Mouse (Mus musculus): ENCODE results near the gene Dcaf6. TPM values are rescaled to one million over a fixed set of nuclear protein-coding genes. Genes with fewer than 3 reads are reported as not detected.

Gene Dcaf6
- polyA plus RNA-seq (2016; fragmentation: Nextera tagmentation; extraction: Ambion mirVana) = 5.1 and 6.6 TPM in 2 replicates

GRCm38 (mm10) chr1:165460360-165460800, at the start of gene Dcaf6, which contains the start of gene Mpc2:
Dcaf6 (minus strand) TSS chr1:165460475.
Mpc2 (plus strand) TSS chr1:165460637.
- WGBS = under 1% methylated on average over 37 of the region's 37 CpGs
- H3K9me3 ChIP-seq (replicated peaks) = no peaks in the 10 kb centered on the region

GRCm38 (mm10) chr1:165506303-165506702, 46.0 kb upstream of the Dcaf6 start:
- no peak for DNase-seq (ENCODE audit: low spot score)
- H3K9me3 ChIP-seq (replicated peaks) = no peaks in the 10 kb centered on the region
- H3K4me3 ChIP-seq = no peak overlapping the region
- H3K4me1 ChIP-seq = peaks cover 6% of the 10 kb centered on the region; the same call in 1 of the 2 replicates
- no peaks in the 10 kb centered on the region for H3K36me3 ChIP-seq
- H3K27me3 ChIP-seq (ENCODE audit: low read depth, poor library complexity, severe bottlenecking) = no peaks in the 10 kb centered on the region
- H3K27ac ChIP-seq = no peak overlapping the region
- WGBS = 91% methylated on average over 6 of the region's 6 CpGs

More at GRCm38 (mm10) chr1:165460360-165460800, at the start of gene Dcaf6, which contains the start of gene Mpc2:
- peak; percentile 100 for DNase-seq (ENCODE audit: low spot score)
- H3K4me1 ChIP-seq = peaks cover 16% of the 10 kb centered on the region
- peak within 1 kb of the TSS; percentile 90 for H3K27ac ChIP-seq
- H3K36me3 ChIP-seq = no peaks in the 10 kb centered on the region
- H3K4me3 ChIP-seq = peak within 1 kb of the TSS; percentile 98
- no peaks in the 10 kb centered on the region for H3K27me3 ChIP-seq (ENCODE audit: low read depth, poor library complexity, severe bottlenecking)

GRCm38 (mm10) chr1:165503307-165504024, 43.2 kb upstream of the Dcaf6 start:
- H3K4me1 ChIP-seq = peaks cover 6% of the 10 kb centered on the region; the same call in 1 of the 2 replicates
- DNase-seq (ENCODE audit: low spot score) = peak; percentile 35
- H3K36me3 ChIP-seq = no peaks in the 10 kb centered on the region
- no peak overlapping the region for H3K27ac ChIP-seq
- no peaks in the 10 kb centered on the region for H3K9me3 ChIP-seq (replicated peaks)
- H3K27me3 ChIP-seq (ENCODE audit: low read depth, poor library complexity, severe bottlenecking) = no peaks in the 10 kb centered on the region
- WGBS = 51% methylated on average over 10 of the region's 10 CpGs
- H3K4me3 ChIP-seq = no peak overlapping the region

GRCm38 (mm10) chr1:165498856-165499255, 38.6 kb upstream of the Dcaf6 start:
- WGBS = 74% methylated on average over 3 of the region's 3 CpGs
- H3K36me3 ChIP-seq = no peaks in the 10 kb centered on the region
- no peak for DNase-seq (ENCODE audit: low spot score)
- H3K27me3 ChIP-seq (ENCODE audit: low read depth, poor library complexity, severe bottlenecking) = no peaks in the 10 kb centered on the region
- no peaks in the 10 kb centered on the region for H3K9me3 ChIP-seq (replicated peaks)
- H3K27ac ChIP-seq = no peak overlapping the region
- H3K4me3 ChIP-seq = no peak overlapping the region
- peaks cover 6% of the 10 kb centered on the region; the same call in 1 of the 2 replicates for H3K4me1 ChIP-seq

- 84% methylated on average over 4 of the region's 4 CpGs for WGBS
- H3K36me3 ChIP-seq = no peaks in the 10 kb centered on the region
- no peaks in the 10 kb centered on the region for H3K4me1 ChIP-seq
- DNase-seq (ENCODE audit: low spot score) = no peak
- H3K9me3 ChIP-seq (replicated peaks) = no peaks in the 10 kb centered on the region
- no peaks in the 10 kb centered on the region for H3K27me3 ChIP-seq (ENCODE audit: low read depth, poor library complexity, severe bottlenecking)
- no peak overlapping the region for H3K4me3 ChIP-seq
- H3K27ac ChIP-seq = no peak overlapping the region
Measured at GRCm38 (mm10) chr1:165489197-165489596, 28.9 kb upstream of the Dcaf6 start.

- Histone ChIP-seq H3K4me3 (no peak overlapping the region), H3K27ac (no peak overlapping the region), H3K27me3 (ENCODE audit: low read depth, poor library complexity, severe bottlenecking) (no peaks in the 10 kb centered on the region), H3K4me1 (no peaks in the 10 kb centered on the region), H3K36me3 (no peaks in the 10 kb centered on the region), H3K9me3 (replicated peaks) (no peaks in the 10 kb centered on the region)
- 91% methylated on average over 2 of the region's 2 CpGs for WGBS
- DNase-seq (ENCODE audit: low spot score) = no peak
Measured at GRCm38 (mm10) chr1:165486108-165486507, 25.8 kb upstream of the Dcaf6 start.

GRCm38 (mm10) chr1:165484688-165485233, 24.5 kb upstream of the Dcaf6 start, which contains the start of gene Adcy10:
Adcy10 (plus strand) TSS chr1:165485183.
- Histone ChIP-seq H3K4me3 (no peak within 1 kb of the TSS), H3K4me1 (no peaks in the 10 kb centered on the region), H3K27me3 (ENCODE audit: low read depth, poor library complexity, severe bottlenecking) (no peaks in the 10 kb centered on the region), H3K36me3 (no peaks in the 10 kb centered on the region), H3K27ac (no peak within 1 kb of the TSS), H3K9me3 (replicated peaks) (no peaks in the 10 kb centered on the region)
- DNase-seq (ENCODE audit: low spot score) = no peak
- 91% methylated on average over 8 of the region's 8 CpGs for WGBS

- Histone ChIP-seq H3K4me1 (no peaks in the 10 kb centered on the region), H3K27me3 (ENCODE audit: low read depth, poor library complexity, severe bottlenecking) (no peaks in the 10 kb centered on the region), H3K4me3 (no peak overlapping the region), H3K9me3 (replicated peaks) (no peaks in the 10 kb centered on the region), H3K36me3 (no peaks in the 10 kb centered on the region), H3K27ac (no peak overlapping the region)
- DNase-seq (ENCODE audit: low spot score) = no peak
- 93% methylated on average over 1 of the region's 1 CpGs for WGBS
Measured at GRCm38 (mm10) chr1:165471490-165471889, 11.2 kb upstream of the Dcaf6 start.

- no peak for DNase-seq (ENCODE audit: low spot score)
Measured at GRCm38 (mm10) chr1:165469717-165470116, 9.4 kb upstream of the Dcaf6 start.

GRCm38 (mm10) chr1:165468971-165469370, 8.7 kb upstream of the Dcaf6 start:
- no peak overlapping the region for H3K27ac ChIP-seq
- no peaks in the 10 kb centered on the region for H3K9me3 ChIP-seq (replicated peaks)
- H3K4me1 ChIP-seq = no peaks in the 10 kb centered on the region
- H3K4me3 ChIP-seq = no peak overlapping the region
- no peaks in the 10 kb centered on the region for H3K27me3 ChIP-seq (ENCODE audit: low read depth, poor library complexity, severe bottlenecking)
- H3K36me3 ChIP-seq = no peaks in the 10 kb centered on the region
- DNase-seq (ENCODE audit: low spot score) = no peak

More at GRCm38 (mm10) chr1:165469717-165470116, 9.4 kb upstream of the Dcaf6 start:
- Histone ChIP-seq H3K9me3 (replicated peaks) (no peaks in the 10 kb centered on the region), H3K36me3 (no peaks in the 10 kb centered on the region), H3K27ac (no peak overlapping the region), H3K4me1 (no peaks in the 10 kb centered on the region), H3K27me3 (ENCODE audit: low read depth, poor library complexity, severe bottlenecking) (no peaks in the 10 kb centered on the region), H3K4me3 (no peak overlapping the region)

GRCm38 (mm10) chr1:165464574-165464973, 4.3 kb upstream of the Dcaf6 start:
- H3K27me3 ChIP-seq (ENCODE audit: low read depth, poor library complexity, severe bottlenecking) = no peaks in the 10 kb centered on the region
- peaks cover 7% of the 10 kb centered on the region for H3K4me1 ChIP-seq
- WGBS = 92% methylated on average over 3 of the region's 3 CpGs
- H3K4me3 ChIP-seq = no peak overlapping the region
- H3K9me3 ChIP-seq (replicated peaks) = no peaks in the 10 kb centered on the region
- H3K27ac ChIP-seq = no peak overlapping the region
- H3K36me3 ChIP-seq = no peaks in the 10 kb centered on the region
- no peak for DNase-seq (ENCODE audit: low spot score)

- H3K9me3 ChIP-seq (replicated peaks) = no peaks in the 10 kb centered on the region
- 90% methylated on average over 1 of the region's 1 CpGs for WGBS
- peaks cover 16% of the 10 kb centered on the region for H3K4me1 ChIP-seq
- H3K27me3 ChIP-seq (ENCODE audit: low read depth, poor library complexity, severe bottlenecking) = no peaks in the 10 kb centered on the region
- H3K4me3 ChIP-seq = no peak overlapping the region
- DNase-seq (ENCODE audit: low spot score) = no peak
- H3K27ac ChIP-seq = no peak overlapping the region
- no peaks in the 10 kb centered on the region for H3K36me3 ChIP-seq
Measured at GRCm38 (mm10) chr1:165462861-165463260, 2.6 kb upstream of the Dcaf6 start.

GRCm38 (mm10) chr1:165461681-165462080, 1.4 kb upstream of the Dcaf6 start:
- no peaks in the 10 kb centered on the region for H3K9me3 ChIP-seq (replicated peaks)
- peak overlapping the region; percentile 83 for H3K27ac ChIP-seq
- peaks cover 16% of the 10 kb centered on the region for H3K4me1 ChIP-seq
- no peak for DNase-seq (ENCODE audit: low spot score)
- no peaks in the 10 kb centered on the region for H3K36me3 ChIP-seq
- H3K27me3 ChIP-seq (ENCODE audit: low read depth, poor library complexity, severe bottlenecking) = no peaks in the 10 kb centered on the region
- WGBS = 2% methylated on average over 9 of the region's 9 CpGs
- peak overlapping the region; percentile 98 for H3K4me3 ChIP-seq
